Mouse (Mus musculus): ENCODE measurements at regions not wholly inside any gene's neighbourhood (a gene's known extent, or its start where the extent isn't known, plus 50 kb on each side); places are given as distances from the start of the nearest gene placed in this dataset.

- TF ChIP-seq CTCF (IDR thresholded peaks at IDR 0.05; ENCODE audit: extremely low read depth, insufficient read depth, low read length) (no peak), POLR2A (IDR thresholded peaks at IDR 0.05; ENCODE audit: extremely low read depth, insufficient read depth, low read length) (no peak)
These were observed 50.7 kb upstream of the Hmga2 start for GRCm38 (mm10) chr10:120526991-120527390.
